Mouse (Mus musculus): ENCODE measurements at regions not wholly inside any gene's neighbourhood (a gene's known extent, or its start where the extent isn't known, plus 50 kb on each side); places are given as distances from the start of the nearest gene placed in this dataset.

- no peak overlapping the region for H3K4me3 ChIP-seq (ENCODE audit: low read depth, low read length)
- H3K4me1 ChIP-seq (replicated peaks; ENCODE audit: control insufficient read depth, insufficient read depth, low read length) = no peaks in the 10 kb centered on the region
- H3K27me3 ChIP-seq (replicated peaks; ENCODE audit: control insufficient read depth, insufficient read depth, low read length) = no peaks in the 10 kb centered on the region
- no peaks in the 10 kb centered on the region for H3K9me3 ChIP-seq (ENCODE audit: control insufficient read depth, low read length)
- H3K4me2 ChIP-seq = no peak overlapping the region
- DNase-seq (ENCODE audit: low spot score) (no peak), ATAC-seq (replicated peaks; ENCODE audit: low FRiP score) (no peak)
- no peak overlapping the region for H3K27ac ChIP-seq (ENCODE audit: low read depth, low read length)
- H3K9ac ChIP-seq (ENCODE audit: low read depth, low read length) = no peak overlapping the region
- 88% methylated on average over 8 of the region's 8 CpGs for WGBS
- H3K36me3 ChIP-seq (ENCODE audit: control insufficient read depth, insufficient read depth, low read length) = no peaks in the 10 kb centered on the region
Observed at GRCm38 (mm10) chr1:41887556-41887955, 808.0 kb upstream of the Pou3f3 start.

DNA sequence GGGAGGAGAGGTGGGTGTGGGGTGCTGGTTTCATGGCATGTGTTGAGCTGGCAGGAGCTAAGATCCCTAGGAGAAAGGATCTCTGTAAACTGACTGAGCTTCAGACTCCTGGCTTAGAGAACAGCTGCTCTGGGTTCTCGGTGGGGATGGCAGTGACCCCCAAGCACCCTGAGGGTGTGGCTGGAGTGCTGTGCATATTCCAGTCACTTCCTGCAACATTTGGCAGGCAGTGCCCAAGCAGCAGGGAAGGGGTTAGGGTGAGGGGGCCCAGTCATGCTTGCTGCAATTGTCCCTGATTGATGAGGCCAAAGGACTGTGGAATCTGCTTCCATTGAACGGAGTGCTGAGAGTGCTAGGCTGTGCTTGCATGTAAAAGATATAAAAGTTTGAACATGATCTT is 807.4 kb upstream of the Pou3f3 start:
- H3K9ac ChIP-seq (ENCODE audit: low read depth, low read length) = no peak overlapping the region
- H3K27me3 ChIP-seq (replicated peaks; ENCODE audit: control insufficient read depth, insufficient read depth, low read length) = no peaks in the 10 kb centered on the region
- H3K4me1 ChIP-seq (replicated peaks; ENCODE audit: control insufficient read depth, insufficient read depth, low read length) = no peaks in the 10 kb centered on the region
- no peak overlapping the region for H3K27ac ChIP-seq (ENCODE audit: low read depth, low read length)
- no peaks in the 10 kb centered on the region for H3K9me3 ChIP-seq (ENCODE audit: control insufficient read depth, low read length)
- 29% methylated on average over 2 of the region's 2 CpGs for WGBS
- no peak overlapping the region for H3K4me3 ChIP-seq (ENCODE audit: low read depth, low read length)
- H3K36me3 ChIP-seq (ENCODE audit: control insufficient read depth, insufficient read depth, low read length) = no peaks in the 10 kb centered on the region
- no peak overlapping the region for H3K4me2 ChIP-seq
- ATAC-seq (replicated peaks; ENCODE audit: low FRiP score) (no peak), DNase-seq (ENCODE audit: low spot score) (no peak)

DNA sequence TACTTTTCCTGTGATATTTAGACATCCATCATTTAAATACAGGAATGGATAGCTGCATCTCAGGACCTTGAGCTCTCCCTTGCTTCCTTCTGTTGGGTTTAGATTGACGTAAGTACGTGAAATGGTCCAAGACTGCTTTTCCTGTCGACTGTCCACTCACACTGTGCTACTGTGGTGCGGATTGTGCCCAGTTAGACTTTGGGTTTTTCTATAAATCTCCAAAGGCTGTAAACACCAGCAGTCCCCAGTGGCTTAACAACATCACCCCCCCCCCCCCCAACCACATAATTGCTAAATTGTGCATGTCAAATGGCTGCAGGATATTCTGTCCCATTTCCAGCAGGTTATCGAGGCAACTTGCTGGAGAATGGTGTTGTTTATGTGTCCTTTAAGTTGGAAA is 806.6 kb upstream of the Pou3f3 start:
- DNase-seq (ENCODE audit: low spot score) = no peak
- H3K27ac ChIP-seq (ENCODE audit: low read depth, low read length) = no peak overlapping the region
- no peak overlapping the region for H3K4me3 ChIP-seq (ENCODE audit: low read depth, low read length)
- H3K9ac ChIP-seq (ENCODE audit: low read depth, low read length) = no peak overlapping the region
- no peak for ATAC-seq (replicated peaks; ENCODE audit: low FRiP score)
- H3K36me3 ChIP-seq (ENCODE audit: control insufficient read depth, insufficient read depth, low read length) = no peaks in the 10 kb centered on the region
- no peaks in the 10 kb centered on the region for H3K27me3 ChIP-seq (replicated peaks; ENCODE audit: control insufficient read depth, insufficient read depth, low read length)
- H3K4me1 ChIP-seq (replicated peaks; ENCODE audit: control insufficient read depth, insufficient read depth, low read length) = no peaks in the 10 kb centered on the region
- 78% methylated on average over 5 of the region's 5 CpGs for WGBS
- H3K9me3 ChIP-seq (ENCODE audit: control insufficient read depth, low read length) = no peaks in the 10 kb centered on the region
- H3K4me2 ChIP-seq = no peak overlapping the region

GRCm38 (mm10) chr1:41889940-41890339 is 805.6 kb upstream of the Pou3f3 start:
- no peak overlapping the region for H3K27ac ChIP-seq (ENCODE audit: low read depth, low read length)
- no peaks in the 10 kb centered on the region for H3K4me1 ChIP-seq (replicated peaks; ENCODE audit: control insufficient read depth, insufficient read depth, low read length)
- H3K9me3 ChIP-seq (ENCODE audit: control insufficient read depth, low read length) = no peaks in the 10 kb centered on the region
- H3K36me3 ChIP-seq (ENCODE audit: control insufficient read depth, insufficient read depth, low read length) = no peaks in the 10 kb centered on the region
- DNase-seq (ENCODE audit: low spot score) (no peak), ATAC-seq (replicated peaks; ENCODE audit: low FRiP score) (no peak)
- H3K9ac ChIP-seq (ENCODE audit: low read depth, low read length) = no peak overlapping the region
- no peaks in the 10 kb centered on the region for H3K27me3 ChIP-seq (replicated peaks; ENCODE audit: control insufficient read depth, insufficient read depth, low read length)
- H3K4me3 ChIP-seq (ENCODE audit: low read depth, low read length) = no peak overlapping the region
- H3K4me2 ChIP-seq = no peak overlapping the region
- WGBS = 69% methylated on average over 6 of the region's 6 CpGs

DNA sequence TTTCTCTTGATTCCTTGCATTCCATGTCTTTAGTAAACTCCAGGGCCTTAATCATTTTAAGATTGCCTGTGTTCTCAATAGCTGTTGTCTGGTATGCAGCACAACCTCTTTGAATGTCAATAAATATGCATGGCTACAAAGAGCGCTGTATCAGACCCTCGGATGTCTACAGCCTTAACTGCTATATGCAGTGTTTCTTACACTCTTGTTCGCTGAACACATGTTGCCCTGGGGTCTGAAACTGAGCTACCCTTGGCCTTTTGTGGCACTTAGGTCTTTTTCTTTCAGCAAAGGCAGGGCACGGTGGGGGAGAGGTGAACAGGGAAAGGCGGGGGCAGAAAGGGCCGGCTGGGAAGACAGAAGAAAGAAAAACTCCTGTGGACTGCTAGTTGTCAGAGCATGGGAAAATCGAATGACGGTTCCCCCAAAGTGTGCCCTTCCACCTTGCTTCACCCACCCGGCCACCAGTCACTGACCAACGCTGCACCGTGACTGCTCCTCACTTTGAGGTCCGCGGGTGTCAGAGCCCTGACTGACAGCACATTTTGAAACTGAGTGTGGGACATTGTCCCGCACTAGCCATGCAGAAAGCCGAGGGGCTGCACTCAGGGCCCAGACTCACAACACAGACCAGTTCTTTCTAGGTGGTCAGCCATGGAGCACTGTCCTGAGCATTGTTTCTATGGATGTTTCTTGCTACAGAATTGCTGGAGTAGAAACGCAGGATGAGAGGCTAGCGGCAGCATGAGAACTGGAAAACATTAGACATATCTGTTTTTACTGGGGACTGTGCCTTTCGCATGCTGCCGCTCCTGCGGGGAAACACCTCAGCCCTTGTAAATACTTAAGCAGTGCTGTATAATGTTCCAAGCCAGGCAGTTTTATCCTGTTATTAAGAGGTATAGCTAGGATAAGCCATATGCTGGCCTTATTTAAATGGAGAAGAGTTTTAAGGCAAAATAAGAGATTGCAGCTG is 804.6 kb upstream of the Pou3f3 start:
- WGBS = 83% methylated on average over 20 of the region's 20 CpGs
- no peaks in the 10 kb centered on the region for H3K27me3 ChIP-seq (replicated peaks; ENCODE audit: control insufficient read depth, insufficient read depth, low read length)
- DNase-seq (ENCODE audit: low spot score) (no peak), ATAC-seq (replicated peaks; ENCODE audit: low FRiP score) (no peak)
- no peak overlapping the region for H3K27ac ChIP-seq (ENCODE audit: low read depth, low read length)
- no peak overlapping the region for H3K4me2 ChIP-seq
- H3K4me3 ChIP-seq (ENCODE audit: low read depth, low read length) = no peak overlapping the region
- H3K9me3 ChIP-seq (ENCODE audit: control insufficient read depth, low read length) = no peaks in the 10 kb centered on the region
- no peak overlapping the region for H3K9ac ChIP-seq (ENCODE audit: low read depth, low read length)
- H3K36me3 ChIP-seq (ENCODE audit: control insufficient read depth, insufficient read depth, low read length) = no peaks in the 10 kb centered on the region
- H3K4me1 ChIP-seq (replicated peaks; ENCODE audit: control insufficient read depth, insufficient read depth, low read length) = no peaks in the 10 kb centered on the region

GRCm38 (mm10) chr1:41891730-41892129 is 803.8 kb upstream of the Pou3f3 start:
- Histone ChIP-seq H3K9me3 (ENCODE audit: control insufficient read depth, low read length) (no peaks in the 10 kb centered on the region), H3K4me1 (replicated peaks; ENCODE audit: control insufficient read depth, insufficient read depth, low read length) (no peaks in the 10 kb centered on the region), H3K4me2 (no peak overlapping the region), H3K9ac (ENCODE audit: low read depth, low read length) (no peak overlapping the region), H3K36me3 (ENCODE audit: control insufficient read depth, insufficient read depth, low read length) (no peaks in the 10 kb centered on the region), H3K4me3 (ENCODE audit: low read depth, low read length) (no peak overlapping the region), H3K27ac (ENCODE audit: low read depth, low read length) (no peak overlapping the region), H3K27me3 (replicated peaks; ENCODE audit: control insufficient read depth, insufficient read depth, low read length) (no peaks in the 10 kb centered on the region)
- ATAC-seq (replicated peaks; ENCODE audit: low FRiP score) = no peak
- no peak for DNase-seq (ENCODE audit: low spot score)
- 89% methylated on average over 11 of the region's 11 CpGs for WGBS

GRCm38 (mm10) chr1:41892376-41892775 is 803.2 kb upstream of the Pou3f3 start:
- H3K9ac ChIP-seq (ENCODE audit: low read depth, low read length) = no peak overlapping the region
- H3K4me2 ChIP-seq = no peak overlapping the region
- no peak overlapping the region for H3K4me3 ChIP-seq (ENCODE audit: low read depth, low read length)
- H3K27me3 ChIP-seq (replicated peaks; ENCODE audit: control insufficient read depth, insufficient read depth, low read length) = no peaks in the 10 kb centered on the region
- DNase-seq (ENCODE audit: low spot score) (no peak), ATAC-seq (replicated peaks; ENCODE audit: low FRiP score) (no peak)
- H3K4me1 ChIP-seq (replicated peaks; ENCODE audit: control insufficient read depth, insufficient read depth, low read length) = no peaks in the 10 kb centered on the region
- H3K27ac ChIP-seq (ENCODE audit: low read depth, low read length) = no peak overlapping the region
- no peaks in the 10 kb centered on the region for H3K36me3 ChIP-seq (ENCODE audit: control insufficient read depth, insufficient read depth, low read length)
- no peaks in the 10 kb centered on the region for H3K9me3 ChIP-seq (ENCODE audit: control insufficient read depth, low read length)
- WGBS = 49% methylated on average over 2 of the region's 2 CpGs

GRCm38 (mm10) chr1:41897768-41898330 is 797.7 kb upstream of the Pou3f3 start:
- Histone ChIP-seq H3K27me3 (replicated peaks; ENCODE audit: control insufficient read depth, insufficient read depth, low read length) (no peaks in the 10 kb centered on the region), H3K36me3 (ENCODE audit: control insufficient read depth, insufficient read depth, low read length) (no peaks in the 10 kb centered on the region), H3K4me3 (ENCODE audit: low read depth, low read length) (no peak overlapping the region), H3K4me1 (replicated peaks; ENCODE audit: control insufficient read depth, insufficient read depth, low read length) (no peaks in the 10 kb centered on the region), H3K9ac (ENCODE audit: low read depth, low read length) (no peak overlapping the region), H3K9me3 (ENCODE audit: control insufficient read depth, low read length) (no peaks in the 10 kb centered on the region), H3K27ac (ENCODE audit: low read depth, low read length) (no peak overlapping the region), H3K4me2 (no peak overlapping the region)
- ATAC-seq (replicated peaks; ENCODE audit: low FRiP score) (no peak), DNase-seq (ENCODE audit: low spot score) (no peak)
- WGBS = 80% methylated on average over 4 of the region's 4 CpGs

DNA sequence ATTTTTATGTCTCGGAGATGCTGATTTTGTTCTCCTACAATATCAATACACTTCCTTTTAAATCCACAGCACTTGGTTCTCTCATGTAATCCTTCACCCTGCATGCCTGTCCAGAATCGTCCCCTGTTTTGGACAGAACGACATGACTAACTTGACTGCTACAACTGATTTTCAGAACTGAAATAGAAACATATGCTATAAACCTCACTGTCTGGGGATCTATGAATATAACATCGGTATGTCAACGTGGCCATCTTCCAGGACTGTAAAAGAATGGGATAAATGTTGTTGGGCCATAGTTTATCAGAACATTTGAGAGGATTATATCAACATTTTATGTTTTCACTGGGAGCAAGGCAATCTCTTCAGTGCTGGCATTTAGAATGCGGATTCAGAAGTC is 795.2 kb upstream of the Pou3f3 start:
- Histone ChIP-seq H3K27me3 (replicated peaks; ENCODE audit: control insufficient read depth, insufficient read depth, low read length) (no peaks in the 10 kb centered on the region), H3K4me2 (no peak overlapping the region), H3K36me3 (ENCODE audit: control insufficient read depth, insufficient read depth, low read length) (no peaks in the 10 kb centered on the region), H3K4me1 (replicated peaks; ENCODE audit: control insufficient read depth, insufficient read depth, low read length) (no peaks in the 10 kb centered on the region), H3K9me3 (ENCODE audit: control insufficient read depth, low read length) (no peaks in the 10 kb centered on the region), H3K9ac (ENCODE audit: low read depth, low read length) (no peak overlapping the region), H3K4me3 (ENCODE audit: low read depth, low read length) (no peak overlapping the region), H3K27ac (ENCODE audit: low read depth, low read length) (no peak overlapping the region)
- ATAC-seq (replicated peaks; ENCODE audit: low FRiP score) (no peak), DNase-seq (ENCODE audit: low spot score) (no peak)
- 82% methylated on average over 6 of the region's 6 CpGs for WGBS

Measured in liver, embryonic 11.5 days (tissue).